Mouse (Mus musculus) CH12.LX (cell line): Measurements from ENCODE around the gene 3300002I08Rik.

ENCODE experiments used
- CHD2 ChIP-seq: IDR thresholded peaks from 2 replicates; pipeline ENCODE4 v1.6.1; 2011; ENCODE audit warnings: low read length, improper control_type of control experiment
- CTCF ChIP-seq, 2 experiments: IDR thresholded peaks in 1 of 2; conservative IDR thresholded peaks in 1 of 2; 2 replicates each; pipeline ENCODE4 v1.5.1; 2011 to 2012; ENCODE audit warnings: low read depth in 2 of 2, low read length in 2 of 2, improper control_type of control experiment in 1 of 2, inconsistent platforms in 1 of 2, mild to moderate bottlenecking in 1 of 2, moderate library complexity in 1 of 2
- SMC3 ChIP-seq: IDR thresholded peaks from 2 replicates; pipeline ENCODE4 v1.6.1; 2011; ENCODE audit warnings: low read depth, low read length, improper control_type of control experiment

- TF ChIP-seq SMC3: no peak
- TF ChIP-seq CTCF (conservative IDR thresholded peaks at IDR 0.05 in 1 of 2, IDR thresholded peaks at IDR 0.05 in 1 of 2; ENCODE audit: low read depth in 2 of 2, low read length in 2 of 2): no peak
- TF ChIP-seq CHD2: no peak
Observed at GRCm38 (mm10) chr2:150316140-150316539, 46.4 kb downstream of the 3300002I08Rik start.
